Comparison of ENCODE assay signal across 8 mouse cellular contexts in genomic region chr8:128415730-128416684, GRCm38 (mm10). TPM values are rescaled to one million over a fixed set of nuclear protein-coding genes. Genes with fewer than 3 reads are reported as not detected.
A peak's percentile ranks its signal among the peaks of the same experiment; 100 is the strongest.
DNase-seq lines count a peak whose midpoint lies in the region; ATAC-seq and TF ChIP-seq lines count a peak whose summit lies in the region.

No protein-coding gene starts in this region.

- no peaks in the 10 kb centered on the region for H3K9me3 ChIP-seq in kidney, embryonic 14.5 days (ENCODE audit: control insufficient read depth, low read length)

- H3K27ac ChIP-seq in kidney, embryonic 14.5 days (ENCODE audit: low read depth, low read length), result peak overlapping the region; percentile 51

- TF ChIP-seq POLR2A in myocyte (IDR thresholded peaks at IDR 0.05; ENCODE audit: insufficient read length, low read depth), result no peak

- H3K9ac ChIP-seq in kidney, embryonic 14.5 days (ENCODE audit: low read depth, low read length), result no peak overlapping the region

- H3K4me3 ChIP-seq in kidney, embryonic 14.5 days (ENCODE audit: low read length), result no peak overlapping the region
- H3K4me3 ChIP-seq in myocyte, result no peak overlapping the region

- WGBS in kidney, embryonic 14.5 days, result 46% methylated on average over 4 of the region's 4 CpGs

- peaks cover 13% of the 10 kb centered on the region for H3K36me3 ChIP-seq in kidney, embryonic 14.5 days (ENCODE audit: control insufficient read depth, insufficient read depth, low read length)
- no peaks in the 10 kb centered on the region for H3K36me3 ChIP-seq in myocyte (ENCODE audit: control insufficient read depth, insufficient read depth)

- no peak overlapping the region for H3K4me2 ChIP-seq in kidney, embryonic 14.5 days (replicated peaks; ENCODE audit: low read depth, low read length)
- peak overlapping the region; percentile 24 for H3K4me2 ChIP-seq in myocyte (ENCODE audit: low read depth)

- peaks cover 17% of the 10 kb centered on the region for H3K4me1 ChIP-seq in kidney, embryonic 14.5 days (ENCODE audit: control insufficient read depth, insufficient read depth, low read length)

- H3K79me2 ChIP-seq in myocyte (ENCODE audit: control insufficient read depth, insufficient read depth), result peaks cover 23% of the 10 kb centered on the region

- no peaks in the 10 kb centered on the region for H3K27me3 ChIP-seq in kidney, embryonic 14.5 days (ENCODE audit: control insufficient read depth, insufficient read depth, low read length)
- H3K27me3 ChIP-seq in myocyte (ENCODE audit: control insufficient read depth, insufficient read depth, insufficient read length), result no peaks in the 10 kb centered on the region

- no peak for DNase-seq in kidney, adult 9 months
- DNase-seq in frontal cortex, adult 2 months (ENCODE audit: extremely low spot score in 1 of 2, low spot score in 1 of 2), result peak; percentile 69 to 81
- peak; percentile 46 to 51 for DNase-seq in layer of hippocampus, postnatal 10 days (ENCODE audit: low spot score in 2 of 2)
- no peak for DNase-seq in adrenal gland, postnatal 4 days (ENCODE audit: low spot score in 2 of 2)
- no peak for DNase-seq in thymus, postnatal 25 days
- no peak for DNase-seq in spleen, adult 12 weeks (ENCODE audit: low spot score)

- H3ac ChIP-seq in myocyte (ENCODE audit: control insufficient read depth, insufficient read length), result no peak overlapping the region

- 0 out of 2 replicates have a peak, but pooled peaks have one; percentile 16 for ATAC-seq in kidney, embryonic 14.5 days (ENCODE audit: low FRiP score, low TSS enrichment)

TF ChIP-seq in myocyte, 11 proteins besides CTCF, POLR2A, EP300 and RAD21:
- TF ChIP-seq CEBPB (IDR thresholded peaks at IDR 0.05; ENCODE audit: insufficient read depth, poor library complexity, severe bottlenecking) (no peak), POLR2AphosphoS2 (IDR thresholded peaks at IDR 0.05; ENCODE audit: insufficient read length, low read depth) (no peak)

RNA-seq across cellular contexts. Expression of gene Nrp1, which starts 57.6 kb away (rescaled TPM):
- polyA plus RNA-seq in kidney, embryonic 14.5 days (2014; fragmentation: Nextera tagmentation; extraction: Ambion mirVana), result 77.1 and 113 TPM in 2 replicates
- 12.3 and 15.3 TPM in 2 replicates for polyA plus RNA-seq in frontal cortex, adult 2 months (2012; rRNA removed)
- 100 to 1,000 TPM; 157 to 165 TPM for total RNA-seq in layer of hippocampus, postnatal 10 days (2021)
- 12.7 TPM for polyA plus RNA-seq in myocyte (2012; fragmentation: generic; extraction: Trizol)
- total RNA-seq in adrenal gland, postnatal 4 days (2021), result 100 to 1,000 TPM in 1 of 2 experiments, 10 to 100 TPM in 1; 95.7 to 115 TPM

Comparison
In these comparisons a context has a peak if more than half of its experiments do, and no peak if none do; other contexts are left out.
1. DNase-seq: peak in frontal cortex, adult 2 months (2 of 2) and layer of hippocampus, postnatal 10 days (2 of 2); none in kidney, adult 9 months (single experiment), adrenal gland, postnatal 4 days (0 of 2), thymus, postnatal 25 days (single experiment) and spleen, adult 12 weeks (single experiment).